Mouse (Mus musculus): Measurements from ENCODE around the gene Iqub. TPM values are rescaled to one million over a fixed set of nuclear protein-coding genes. Genes with fewer than 3 reads are reported as not detected.
A peak's percentile ranks its signal among the peaks of the same experiment; 100 is the strongest.

Gene Iqub
- polyA plus RNA-seq, 1 experiment from 2014 or later = not detected

GRCm38 (mm10) chr6:24532804-24533203 is 17.9 kb upstream of the Iqub start:
- 56% methylated on average over 3 of the region's 3 CpGs for WGBS (ENCODE audit: insufficient replicate concordance)
- Histone ChIP-seq H3K9me3 (replicated peaks) (no peaks in the 10 kb centered on the region), H3K4me1 (replicated peaks) (peaks cover 12% of the 10 kb centered on the region), H3K36me3 (replicated peaks) (no peaks in the 10 kb centered on the region), H3K4me3 (replicated peaks) (no peak overlapping the region), H3K27ac (replicated peaks) (no peak overlapping the region), H3K9ac (no peak overlapping the region), H3K27me3 (no peaks in the 10 kb centered on the region), H3K4me2 (no peak overlapping the region)
- ATAC-seq (ENCODE audit: insufficient read depth) = no peak

- no peak for ATAC-seq (ENCODE audit: insufficient read depth)
- no peaks in the 10 kb centered on the region for H3K27me3 ChIP-seq
- 46% methylated on average over 11 of the region's 11 CpGs for WGBS (ENCODE audit: insufficient replicate concordance)
- H3K9ac ChIP-seq = no peak overlapping the region
- peaks cover 22% of the 10 kb centered on the region for H3K4me1 ChIP-seq (replicated peaks)
- no peaks in the 10 kb centered on the region for H3K9me3 ChIP-seq (replicated peaks)
- H3K4me3 ChIP-seq (replicated peaks) = no peak overlapping the region
- no peak overlapping the region for H3K27ac ChIP-seq (replicated peaks)
- peak overlapping the region; percentile 33 for H3K4me2 ChIP-seq
- H3K36me3 ChIP-seq (replicated peaks) = no peaks in the 10 kb centered on the region
Measured at GRCm38 (mm10) chr6:24530711-24531420, 16.0 kb upstream of the Iqub start.

GRCm38 (mm10) chr6:24530166-24530565 is 15.3 kb upstream of the Iqub start:
- H3K9me3 ChIP-seq (replicated peaks) = no peaks in the 10 kb centered on the region
- H3K4me2 ChIP-seq = peak overlapping the region; percentile 33
- H3K27me3 ChIP-seq = no peaks in the 10 kb centered on the region
- peaks cover 24% of the 10 kb centered on the region for H3K4me1 ChIP-seq (replicated peaks)
- no peak for ATAC-seq (ENCODE audit: insufficient read depth)
- H3K4me3 ChIP-seq (replicated peaks) = no peak overlapping the region
- no peaks in the 10 kb centered on the region for H3K36me3 ChIP-seq (replicated peaks)
- WGBS (ENCODE audit: insufficient replicate concordance) = 13% methylated on average over 4 of the region's 4 CpGs
- H3K9ac ChIP-seq = no peak overlapping the region
- H3K27ac ChIP-seq (replicated peaks) = no peak overlapping the region

GRCm38 (mm10) chr6:24528064-24528243 is 13.1 kb upstream of the Iqub start, which contains the start of gene Asb15:
Asb15 (plus strand) TSS chr6:24528144.
- Histone ChIP-seq H3K4me3 (replicated peaks) (peak within 1 kb of the TSS; percentile 74), H3K27ac (replicated peaks) (no peak within 1 kb of the TSS; the same call in 1 of the 2 replicates), H3K9ac (peak within 1 kb of the TSS; percentile 66), H3K27me3 (no peaks in the 10 kb centered on the region), H3K4me2 (peak within 1 kb of the TSS; percentile 73), H3K36me3 (replicated peaks) (peaks cover 3% of the 10 kb centered on the region; the same call in 1 of the 2 replicates), H3K9me3 (replicated peaks) (no peaks in the 10 kb centered on the region), H3K4me1 (replicated peaks) (peaks cover 24% of the 10 kb centered on the region)
- ATAC-seq (ENCODE audit: insufficient read depth) = no peak
- WGBS (ENCODE audit: insufficient replicate concordance) = 37% methylated on average over 2 of the region's 2 CpGs

GRCm38 (mm10) chr6:24527155-24528063 is 12.5 kb upstream of the Iqub start, which contains the start of gene Ndufa5:
Ndufa5 (minus strand) TSS chr6:24528013.
- under 1% methylated on average over 53 of the region's 53 CpGs for WGBS (ENCODE audit: insufficient replicate concordance)
- no peaks in the 10 kb centered on the region for H3K27me3 ChIP-seq
- peaks cover 24% of the 10 kb centered on the region for H3K4me1 ChIP-seq (replicated peaks)
- H3K4me3 ChIP-seq (replicated peaks) = peak within 1 kb of the TSS; percentile 74
- peak; percentile 98 for ATAC-seq (ENCODE audit: insufficient read depth)
- H3K36me3 ChIP-seq (replicated peaks) = peaks cover 5% of the 10 kb centered on the region
- H3K9ac ChIP-seq = peak within 1 kb of the TSS; percentile 66
- peak within 1 kb of the TSS; percentile 73 for H3K4me2 ChIP-seq
- H3K9me3 ChIP-seq (replicated peaks) = no peaks in the 10 kb centered on the region
- no peak within 1 kb of the TSS; the same call in 1 of the 2 replicates for H3K27ac ChIP-seq (replicated peaks)

- H3K4me3 ChIP-seq (replicated peaks) = no peak overlapping the region
- H3K4me1 ChIP-seq (replicated peaks) = peaks cover 24% of the 10 kb centered on the region
- no peak overlapping the region for H3K27ac ChIP-seq (replicated peaks)
- H3K36me3 ChIP-seq (replicated peaks) = peaks cover 21% of the 10 kb centered on the region
- no peaks in the 10 kb centered on the region for H3K9me3 ChIP-seq (replicated peaks)
- H3K27me3 ChIP-seq = no peaks in the 10 kb centered on the region
- ATAC-seq (ENCODE audit: insufficient read depth) = no peak
- H3K4me2 ChIP-seq = peak overlapping the region; percentile 73
- H3K9ac ChIP-seq = no peak overlapping the region
- WGBS (ENCODE audit: insufficient replicate concordance) = 84% methylated on average over 3 of the region's 3 CpGs
Measured at GRCm38 (mm10) chr6:24525705-24526104, 10.8 kb upstream of the Iqub start.

GRCm38 (mm10) chr6:24516197-24516596 is 1.3 kb upstream of the Iqub start:
- H3K27ac ChIP-seq (replicated peaks) = no peak overlapping the region
- H3K9me3 ChIP-seq (replicated peaks) = no peaks in the 10 kb centered on the region
- H3K4me1 ChIP-seq (replicated peaks) = no peaks in the 10 kb centered on the region
- H3K36me3 ChIP-seq (replicated peaks) = peaks cover 23% of the 10 kb centered on the region
- no peak overlapping the region for H3K4me2 ChIP-seq
- H3K27me3 ChIP-seq = no peaks in the 10 kb centered on the region
- H3K4me3 ChIP-seq (replicated peaks) = no peak overlapping the region
- H3K9ac ChIP-seq = no peak overlapping the region
- 34% methylated on average over 2 of the region's 2 CpGs for whole genome bisulfite sequencing (ENCODE audit: insufficient replicate concordance)
- no peak for ATAC-seq (ENCODE audit: insufficient read depth)

- Histone ChIP-seq H3K4me3 (replicated peaks) (no peak overlapping the region), H3K27me3 (no peaks in the 10 kb centered on the region), H3K36me3 (replicated peaks) (no peaks in the 10 kb centered on the region), H3K9me3 (replicated peaks) (no peaks in the 10 kb centered on the region), H3K4me1 (replicated peaks) (no peaks in the 10 kb centered on the region), H3K9ac (no peak overlapping the region), H3K4me2 (no peak overlapping the region), H3K27ac (replicated peaks) (no peak overlapping the region)
- ATAC-seq (ENCODE audit: insufficient read depth) = no peak
- WGBS (ENCODE audit: insufficient replicate concordance) = 41% methylated on average over 2 of the region's 2 CpGs
Measured at GRCm38 (mm10) chr6:24504141-24504540, 10.7 kb downstream of the Iqub start.

GRCm38 (mm10) chr6:24490341-24490740 is 24.5 kb downstream of the Iqub start:
- H3K4me1 ChIP-seq (replicated peaks) = no peaks in the 10 kb centered on the region
- H3K9me3 ChIP-seq (replicated peaks) = no peaks in the 10 kb centered on the region
- no peaks in the 10 kb centered on the region for H3K27me3 ChIP-seq
- no peak overlapping the region for H3K4me3 ChIP-seq (replicated peaks)
- no peak for ATAC-seq (ENCODE audit: insufficient read depth)
- H3K36me3 ChIP-seq (replicated peaks) = no peaks in the 10 kb centered on the region
- no peak overlapping the region for H3K4me2 ChIP-seq
- 0% methylated on average over 1 of the region's 1 CpGs for WGBS (ENCODE audit: insufficient replicate concordance)
- H3K27ac ChIP-seq (replicated peaks) = no peak overlapping the region
- no peak overlapping the region for H3K9ac ChIP-seq

GRCm38 (mm10) chr6:24486530-24486929 is 28.3 kb downstream of the Iqub start:
- 50% methylated on average over 5 of the region's 5 CpGs for WGBS (ENCODE audit: insufficient replicate concordance)
- no peaks in the 10 kb centered on the region for H3K27me3 ChIP-seq
- ATAC-seq (ENCODE audit: insufficient read depth) = no peak

GRCm38 (mm10) chr6:24470571-24471132 is 44.2 kb downstream of the Iqub start:
- Histone ChIP-seq H3K4me3 (replicated peaks) (no peak overlapping the region), H3K4me1 (replicated peaks) (no peaks in the 10 kb centered on the region), H3K27ac (replicated peaks) (no peak overlapping the region), H3K4me2 (no peak overlapping the region), H3K36me3 (replicated peaks) (no peaks in the 10 kb centered on the region), H3K9ac (no peak overlapping the region), H3K27me3 (no peaks in the 10 kb centered on the region), H3K9me3 (replicated peaks) (no peaks in the 10 kb centered on the region)
- ATAC-seq (ENCODE audit: insufficient read depth) = no peak
- 66% methylated on average over 1 of the region's 1 CpGs for WGBS (ENCODE audit: insufficient replicate concordance)

More at GRCm38 (mm10) chr6:24486530-24486929, 28.3 kb downstream of the Iqub start:
- no peaks in the 10 kb centered on the region for H3K9me3 ChIP-seq (replicated peaks)
- no peak overlapping the region for H3K4me2 ChIP-seq
- H3K4me3 ChIP-seq (replicated peaks) = no peak overlapping the region
- H3K4me1 ChIP-seq (replicated peaks) = no peaks in the 10 kb centered on the region
- no peak overlapping the region for H3K9ac ChIP-seq
- H3K36me3 ChIP-seq (replicated peaks) = no peaks in the 10 kb centered on the region
- H3K27ac ChIP-seq (replicated peaks) = no peak overlapping the region
